Mouse (Mus musculus) olfactory bulb, adult 2 months (tissue): ENCODE data around the gene Cdc14a.

Experiments
- CTCF ChIP-seq: fragments of 200-500 bp; IDR thresholded peaks from 2 replicates; pipeline ENCODE4 v1.5.1; 2012; ENCODE audit warnings: low read depth, mild to moderate bottlenecking, low read length, moderate library complexity; ENCODE audit not compliant: insufficient read depth
- POLR2A ChIP-seq: fragments of 200-500 bp; IDR thresholded peaks from 2 replicates; pipeline ENCODE4 v1.6.1; 2012; ENCODE audit warnings: mild to moderate bottlenecking, low read depth, low read length, moderate library complexity; ENCODE audit not compliant: insufficient read depth

- TF ChIP-seq CTCF (no peak), POLR2A (no peak)
These were observed 121.3 kb downstream of the Cdc14a start for GRCm38 (mm10) chr3:116302581-116302980.
